Mouse (Mus musculus): ENCODE data around the gene Scp2. TPM values are rescaled to one million over a fixed set of nuclear protein-coding genes. Genes with fewer than 3 reads are reported as not detected.

The Scp2 gene
- polyA plus RNA-seq, 1 experiment from 2014 or later = 363 TPM

DNA sequence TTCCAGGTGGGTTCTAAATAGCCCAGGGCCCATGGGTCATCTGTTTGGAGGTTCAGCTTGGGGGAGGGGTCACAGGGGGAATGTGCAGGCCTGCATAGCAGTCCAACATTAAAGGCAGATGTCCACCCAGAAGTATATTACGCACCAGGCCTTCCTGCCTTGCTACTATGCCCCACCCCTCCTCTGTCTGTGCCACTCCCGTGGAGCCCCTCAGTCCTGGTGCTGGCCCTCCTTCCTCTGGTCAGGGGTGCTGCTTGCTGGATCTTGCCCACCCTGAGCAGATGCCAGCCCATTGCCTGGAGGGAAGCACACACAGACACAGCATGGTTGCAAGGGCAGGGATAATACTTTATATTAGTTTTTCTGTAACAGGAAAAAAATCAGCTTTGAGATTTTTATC, 130.3 kb downstream of the Scp2 start:
- no peaks in the 10 kb centered on the region for H3K4me1 ChIP-seq (replicated peaks; ENCODE audit: insufficient read depth, low read length)
- H3K9ac ChIP-seq (ENCODE audit: low read depth, low read length) = no peak overlapping the region
- H3K4me2 ChIP-seq (ENCODE audit: low read length) = no peak overlapping the region
- no peak overlapping the region for H3K27ac ChIP-seq
- H3K27me3 ChIP-seq (ENCODE audit: insufficient read depth, low read length) = no peaks in the 10 kb centered on the region
- no peaks in the 10 kb centered on the region for H3K9me3 ChIP-seq (replicated peaks; ENCODE audit: low read length)
- H3K4me3 ChIP-seq (replicated peaks; ENCODE audit: low read depth, low read length) = no peak overlapping the region
- DNase-seq (ENCODE audit: low spot score) (no peak), ATAC-seq (replicated peaks; ENCODE audit: low FRiP score, low read depth) (no peak)
- TF ChIP-seq CTCF (IDR thresholded peaks at IDR 0.05; ENCODE audit: low read depth) = no peak
- H3K36me3 ChIP-seq (ENCODE audit: insufficient read depth, low read length) = no peaks in the 10 kb centered on the region
- 89% methylated on average over 2 of the region's 2 CpGs for WGBS

GRCm38 (mm10) chr4:108008541-108008940, 136.3 kb downstream of the Scp2 start:
- no peak overlapping the region for H3K27ac ChIP-seq
- no peak for TF ChIP-seq CTCF (IDR thresholded peaks at IDR 0.05; ENCODE audit: low read depth)
- ATAC-seq (replicated peaks; ENCODE audit: low FRiP score, low read depth) = no peak
- WGBS = 57% methylated on average over 8 of the region's 8 CpGs
- no peak overlapping the region for H3K9ac ChIP-seq (ENCODE audit: low read depth, low read length)
- no peaks in the 10 kb centered on the region for H3K27me3 ChIP-seq (ENCODE audit: insufficient read depth, low read length)
- H3K9me3 ChIP-seq (replicated peaks; ENCODE audit: low read length) = no peaks in the 10 kb centered on the region
- no peak overlapping the region for H3K4me2 ChIP-seq (ENCODE audit: low read length)
- H3K4me1 ChIP-seq (replicated peaks; ENCODE audit: insufficient read depth, low read length) = no peaks in the 10 kb centered on the region
- DNase-seq (ENCODE audit: low spot score) = no peak
- H3K36me3 ChIP-seq (ENCODE audit: insufficient read depth, low read length) = no peaks in the 10 kb centered on the region
- H3K4me3 ChIP-seq (replicated peaks; ENCODE audit: low read depth, low read length) = no peak overlapping the region

GRCm38 (mm10) chr4:108007532-108008103, 137.2 kb downstream of the Scp2 start:
- no peak for TF ChIP-seq CTCF (IDR thresholded peaks at IDR 0.05; ENCODE audit: low read depth)
- Histone ChIP-seq H3K36me3 (ENCODE audit: insufficient read depth, low read length) (no peaks in the 10 kb centered on the region), H3K4me1 (replicated peaks; ENCODE audit: insufficient read depth, low read length) (no peaks in the 10 kb centered on the region), H3K9ac (ENCODE audit: low read depth, low read length) (no peak overlapping the region), H3K4me3 (replicated peaks; ENCODE audit: low read depth, low read length) (no peak overlapping the region), H3K4me2 (ENCODE audit: low read length) (no peak overlapping the region), H3K27me3 (ENCODE audit: insufficient read depth, low read length) (no peaks in the 10 kb centered on the region), H3K9me3 (replicated peaks; ENCODE audit: low read length) (no peaks in the 10 kb centered on the region), H3K27ac (no peak overlapping the region)
- ATAC-seq (replicated peaks; ENCODE audit: low FRiP score, low read depth) (peak; percentile 37; the same call in 1 of the 2 replicates), DNase-seq (ENCODE audit: low spot score) (no peak)
- WGBS = 79% methylated on average over 7 of the region's 7 CpGs

GRCm38 (mm10) chr4:108005328-108005727, 139.5 kb downstream of the Scp2 start:
- Histone ChIP-seq H3K27ac (no peak overlapping the region), H3K4me1 (replicated peaks; ENCODE audit: insufficient read depth, low read length) (no peaks in the 10 kb centered on the region), H3K4me2 (ENCODE audit: low read length) (no peak overlapping the region), H3K9ac (ENCODE audit: low read depth, low read length) (no peak overlapping the region), H3K27me3 (ENCODE audit: insufficient read depth, low read length) (no peaks in the 10 kb centered on the region), H3K9me3 (replicated peaks; ENCODE audit: low read length) (no peaks in the 10 kb centered on the region), H3K36me3 (ENCODE audit: insufficient read depth, low read length) (no peaks in the 10 kb centered on the region), H3K4me3 (replicated peaks; ENCODE audit: low read depth, low read length) (no peak overlapping the region)
- DNase-seq (ENCODE audit: low spot score) (no peak), ATAC-seq (replicated peaks; ENCODE audit: low FRiP score, low read depth) (no peak)
- no peak for TF ChIP-seq CTCF (IDR thresholded peaks at IDR 0.05; ENCODE audit: low read depth)
- 63% methylated on average over 7 of the region's 7 CpGs for WGBS

DNA sequence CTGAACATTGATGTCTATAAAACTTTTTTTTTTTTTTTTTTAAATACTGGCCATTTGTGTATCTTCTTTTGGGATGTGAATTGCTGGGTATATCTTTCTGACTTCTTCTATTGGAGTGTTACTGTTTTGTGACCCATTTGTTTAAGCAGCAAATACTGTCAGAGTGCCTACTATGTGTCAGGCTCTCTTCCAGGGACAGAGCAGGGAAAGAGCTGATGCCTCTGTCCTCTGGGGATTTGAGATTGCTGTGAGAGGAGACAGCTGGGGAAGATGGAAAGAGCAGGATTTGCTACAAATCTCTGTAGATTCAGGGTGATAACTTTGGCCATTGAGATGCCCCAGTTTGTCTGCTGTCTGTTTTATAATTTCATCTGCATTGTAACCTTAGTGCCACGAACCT, 145.4 kb downstream of the Scp2 start:
- Histone ChIP-seq H3K27ac (no peak overlapping the region), H3K4me2 (ENCODE audit: low read length) (no peak overlapping the region), H3K4me1 (replicated peaks; ENCODE audit: insufficient read depth, low read length) (0 out of 2 replicates have a peak, but pooled peaks cover 8% of the 10 kb centered on the region), H3K4me3 (replicated peaks; ENCODE audit: low read depth, low read length) (no peak overlapping the region), H3K9ac (ENCODE audit: low read depth, low read length) (no peak overlapping the region), H3K36me3 (ENCODE audit: insufficient read depth, low read length) (no peaks in the 10 kb centered on the region), H3K9me3 (replicated peaks; ENCODE audit: low read length) (no peaks in the 10 kb centered on the region), H3K27me3 (ENCODE audit: insufficient read depth, low read length) (no peaks in the 10 kb centered on the region)
- DNase-seq (ENCODE audit: low spot score) (peak; percentile 21), ATAC-seq (replicated peaks; ENCODE audit: low FRiP score, low read depth) (no peak)
- 86% methylated on average over 1 of the region's 1 CpGs for WGBS
- no peak for TF ChIP-seq CTCF (IDR thresholded peaks at IDR 0.05; ENCODE audit: low read depth)

- Histone ChIP-seq H3K27ac (no peak overlapping the region), H3K4me3 (replicated peaks; ENCODE audit: low read depth, low read length) (no peak overlapping the region), H3K4me2 (ENCODE audit: low read length) (no peak overlapping the region), H3K4me1 (replicated peaks; ENCODE audit: insufficient read depth, low read length) (0 out of 2 replicates have a peak, but pooled peaks cover 8% of the 10 kb centered on the region), H3K9ac (ENCODE audit: low read depth, low read length) (no peak overlapping the region), H3K36me3 (ENCODE audit: insufficient read depth, low read length) (no peaks in the 10 kb centered on the region), H3K9me3 (replicated peaks; ENCODE audit: low read length) (no peaks in the 10 kb centered on the region), H3K27me3 (ENCODE audit: insufficient read depth, low read length) (no peaks in the 10 kb centered on the region)
- TF ChIP-seq CTCF (IDR thresholded peaks at IDR 0.05; ENCODE audit: low read depth) = no peak
- WGBS = 16% methylated on average over 11 of the region's 11 CpGs
- peak; percentile 45 for DNase-seq (ENCODE audit: low spot score)
- 0 out of 2 replicates have a peak, but pooled peaks have one; percentile 25 for ATAC-seq (replicated peaks; ENCODE audit: low FRiP score, low read depth)
Observed at GRCm38 (mm10) chr4:107998641-107999332, 146.0 kb downstream of the Scp2 start.

All from kidney, postnatal 0 days (tissue).